Comparison of ENCODE assay signal across 27 mouse cellular contexts in genomic region chr9:82997765-82998500, GRCm38 (mm10). TPM values are rescaled to one million over a fixed set of nuclear protein-coding genes. Genes with fewer than 3 reads are reported as not detected.
A peak's percentile ranks its signal among the peaks of the same experiment; 100 is the strongest.
DNase-seq lines count a peak whose midpoint lies in the region; ATAC-seq and TF ChIP-seq lines count a peak whose summit lies in the region.
"Had no signal": no experiment of that assay in that cellular context is flagged by ENCODE, and none has a peak within 500 bp of the region (broad histone marks: within the 10 kb centered on the region; RNA-seq: fewer than 3 reads in every experiment).

No protein-coding gene starts in this region.

- no peaks in the 10 kb centered on the region for H3K27me3 ChIP-seq in kidney, embryonic 15.5 days
- no peaks in the 10 kb centered on the region for H3K27me3 ChIP-seq in midbrain, postnatal 0 days (ENCODE audit: insufficient read depth, low read length)
- no peaks in the 10 kb centered on the region for H3K27me3 ChIP-seq in midbrain, embryonic 15.5 days (replicated peaks)
- no peaks in the 10 kb centered on the region for H3K27me3 ChIP-seq in stomach, embryonic 16.5 days (ENCODE audit: control insufficient read depth, insufficient read depth, low read length)
- no peaks in the 10 kb centered on the region for H3K27me3 ChIP-seq in liver, embryonic 11.5 days (replicated peaks; ENCODE audit: control insufficient read depth, insufficient read depth, low read length)
- H3K27me3 ChIP-seq: CH12.LX; embryonic facial prominence, embryonic 13.5 days; forebrain, embryonic 12.5 days; heart, embryonic 15.5 days; megakaryocyte, embryonic 14.5 days; midbrain, embryonic 12.5 days; Patski had no signal

- no peak overlapping the region for H3K4me2 ChIP-seq in kidney, embryonic 15.5 days
- no peak overlapping the region for H3K4me2 ChIP-seq in midbrain, postnatal 0 days (ENCODE audit: low read depth, low read length, poor library complexity, severe bottlenecking)
- no peak overlapping the region for H3K4me2 ChIP-seq in midbrain, embryonic 15.5 days
- no peak overlapping the region for H3K4me2 ChIP-seq in stomach, embryonic 16.5 days (ENCODE audit: low read depth, low read length)
- H3K4me2 ChIP-seq in liver, embryonic 11.5 days, result no peak overlapping the region
- H3K4me2 ChIP-seq: embryonic facial prominence, embryonic 13.5 days; forebrain, embryonic 12.5 days; heart, embryonic 15.5 days; midbrain, embryonic 12.5 days had no signal

- no peaks in the 10 kb centered on the region for H3K36me3 ChIP-seq in kidney, embryonic 15.5 days
- no peaks in the 10 kb centered on the region for H3K36me3 ChIP-seq in midbrain, postnatal 0 days (ENCODE audit: insufficient read depth, low read length)
- H3K36me3 ChIP-seq in midbrain, embryonic 15.5 days (replicated peaks), result no peaks in the 10 kb centered on the region
- no peaks in the 10 kb centered on the region for H3K36me3 ChIP-seq in stomach, embryonic 16.5 days (ENCODE audit: control insufficient read depth, insufficient read depth, low read length)
- H3K36me3 ChIP-seq in liver, embryonic 11.5 days (ENCODE audit: control insufficient read depth, insufficient read depth, low read length), result no peaks in the 10 kb centered on the region
- H3K36me3 ChIP-seq: embryonic facial prominence, embryonic 13.5 days; forebrain, embryonic 12.5 days; heart, embryonic 10.5 days; heart, embryonic 15.5 days; midbrain, embryonic 12.5 days had no signal

- no peak for ATAC-seq in kidney, embryonic 15.5 days (replicated peaks; ENCODE audit: low FRiP score)
- no peak for ATAC-seq in midbrain, postnatal 0 days (ENCODE audit: low FRiP score)
- no peak for ATAC-seq in midbrain, embryonic 15.5 days (replicated peaks)
- ATAC-seq in stomach, embryonic 16.5 days (ENCODE audit: insufficient read depth, low FRiP score), result peak; percentile 47; the same call in 1 of the 2 replicates
- no peak for ATAC-seq in liver, embryonic 11.5 days (replicated peaks; ENCODE audit: low FRiP score)
- ATAC-seq: lung, postnatal 0 days; Patski had no signal

- no peak for DNase-seq in kidney, adult 11 months
- peak; percentile 26 for DNase-seq in midbrain, postnatal 0 days (ENCODE audit: low spot score)
- DNase-seq in adipocyte (ENCODE audit: low spot score), result peak; percentile 37
- DNase-seq in liver, embryonic 11.5 days (ENCODE audit: low spot score), result no peak
- DNase-seq: adrenal gland, postnatal 14 days; cerebellum, adult 11-12 months; cerebellum, adult 9-11 months; embryo, embryonic 11 days; gastrocnemius, postnatal 25 days; heart, adult 11 months; kidney, adult 18-20 months; lung, postnatal 4 days; right cerebral cortex, postnatal 14 days; thymus, adult 2 months; thymus, postnatal 4 days had no signal

- TF ChIP-seq CTCF in midbrain, postnatal 0 days (IDR thresholded peaks at IDR 0.05), result no peak

- 0 out of 2 replicates have a peak, but pooled peaks cover 3% of the 10 kb centered on the region for H3K4me1 ChIP-seq in kidney, embryonic 15.5 days
- no peaks in the 10 kb centered on the region for H3K4me1 ChIP-seq in midbrain, postnatal 0 days (ENCODE audit: insufficient read depth, low read length)
- H3K4me1 ChIP-seq in midbrain, embryonic 15.5 days, result no peaks in the 10 kb centered on the region
- 0 out of 2 replicates have a peak, but pooled peaks cover 3% of the 10 kb centered on the region for H3K4me1 ChIP-seq in stomach, embryonic 16.5 days (ENCODE audit: control insufficient read depth, insufficient read depth, low read length)
- H3K4me1 ChIP-seq in liver, embryonic 11.5 days (replicated peaks; ENCODE audit: control insufficient read depth, insufficient read depth, low read length), result no peaks in the 10 kb centered on the region
- H3K4me1 ChIP-seq: embryonic facial prominence, embryonic 13.5 days; forebrain, embryonic 12.5 days; heart, embryonic 10.5 days; midbrain, embryonic 12.5 days had no signal

- 0 out of 2 replicates have a peak overlapping the region, but pooled peaks have one; percentile 2 for H3K27ac ChIP-seq in kidney, embryonic 15.5 days
- no peak overlapping the region for H3K27ac ChIP-seq in midbrain, postnatal 0 days (ENCODE audit: low read depth, low read length)
- H3K27ac ChIP-seq in midbrain, embryonic 15.5 days, result no peak overlapping the region
- peak overlapping the region; percentile 32; the same call in 1 of the 2 replicates for H3K27ac ChIP-seq in stomach, embryonic 16.5 days (ENCODE audit: low read length)
- no peak overlapping the region for H3K27ac ChIP-seq in liver, embryonic 11.5 days (ENCODE audit: low read depth, low read length)
- H3K27ac ChIP-seq: embryonic facial prominence, embryonic 13.5 days; forebrain, embryonic 12.5 days; heart, embryonic 10.5 days; heart, embryonic 15.5 days; midbrain, embryonic 12.5 days had no signal

- H3K9me3 ChIP-seq in kidney, embryonic 15.5 days (replicated peaks), result no peaks in the 10 kb centered on the region
- H3K9me3 ChIP-seq in midbrain, postnatal 0 days (ENCODE audit: low read length), result no peaks in the 10 kb centered on the region
- no peaks in the 10 kb centered on the region for H3K9me3 ChIP-seq in midbrain, embryonic 15.5 days
- no peaks in the 10 kb centered on the region for H3K9me3 ChIP-seq in stomach, embryonic 16.5 days (replicated peaks; ENCODE audit: control insufficient read depth, low read length)
- no peaks in the 10 kb centered on the region for H3K9me3 ChIP-seq in liver, embryonic 11.5 days (ENCODE audit: control insufficient read depth, low read length)
- H3K9me3 ChIP-seq: forebrain, embryonic 12.5 days; heart, embryonic 10.5 days; heart, embryonic 15.5 days; megakaryocyte, embryonic 14.5 days; midbrain, embryonic 12.5 days had no signal

- 58% methylated on average over 2 of the region's 2 CpGs for WGBS in kidney, embryonic 15.5 days
- WGBS in midbrain, postnatal 0 days, result 88% methylated on average over 2 of the region's 2 CpGs
- 89% methylated on average over 2 of the region's 2 CpGs for WGBS in midbrain, embryonic 15.5 days
- 38% methylated on average over 2 of the region's 2 CpGs for WGBS in stomach, embryonic 16.5 days
- WGBS in liver, embryonic 11.5 days, result 74% methylated on average over 2 of the region's 2 CpGs

- no peak overlapping the region for H3K9ac ChIP-seq in kidney, embryonic 15.5 days
- H3K9ac ChIP-seq in midbrain, postnatal 0 days (replicated peaks; ENCODE audit: low read length, poor library complexity, severe bottlenecking), result no peak overlapping the region
- H3K9ac ChIP-seq in midbrain, embryonic 15.5 days, result no peak overlapping the region
- H3K9ac ChIP-seq in stomach, embryonic 16.5 days (ENCODE audit: low read length), result no peak overlapping the region
- H3K9ac ChIP-seq in liver, embryonic 11.5 days (ENCODE audit: low read depth, low read length), result no peak overlapping the region
- H3K9ac ChIP-seq: embryonic facial prominence, embryonic 13.5 days; forebrain, embryonic 12.5 days; heart, embryonic 15.5 days; midbrain, embryonic 12.5 days had no signal

- no peak overlapping the region for H3K4me3 ChIP-seq in kidney, embryonic 15.5 days (replicated peaks)
- H3K4me3 ChIP-seq in midbrain, postnatal 0 days (ENCODE audit: low read depth, low read length), result no peak overlapping the region
- no peak overlapping the region for H3K4me3 ChIP-seq in midbrain, embryonic 15.5 days
- no peak overlapping the region for H3K4me3 ChIP-seq in stomach, embryonic 16.5 days (replicated peaks; ENCODE audit: low read length)
- no peak overlapping the region for H3K4me3 ChIP-seq in liver, embryonic 11.5 days (ENCODE audit: low read depth, low read length)
- H3K4me3 ChIP-seq: embryonic facial prominence, embryonic 13.5 days; forebrain, embryonic 12.5 days; heart, embryonic 10.5 days; heart, embryonic 15.5 days; megakaryocyte, embryonic 14.5 days; midbrain, embryonic 12.5 days had no signal

RNA-seq across cellular contexts. Expression of gene Phip, which starts 22.6 kb away (rescaled TPM):
- 93.8 and 95.8 TPM in 2 replicates for polyA plus RNA-seq in kidney, embryonic 15.5 days (2015; fragmentation: Nextera tagmentation; extraction: Ambion mirVana)
- 50.6 and 80.6 TPM in 2 replicates for total RNA-seq in midbrain, postnatal 0 days (2014; rRNA removed)
- polyA plus RNA-seq in midbrain, postnatal 0 days (2015; fragmentation: Nextera tagmentation; extraction: Ambion mirVana), result 43.8 and 52.1 TPM in 2 replicates
- 103 and 108 TPM in 2 replicates for polyA plus RNA-seq in midbrain, embryonic 15.5 days (2015; fragmentation: Nextera tagmentation; extraction: Ambion mirVana)
- 53.8 and 60.1 TPM in 2 replicates for polyA plus RNA-seq in stomach, embryonic 16.5 days (2015; fragmentation: Nextera tagmentation; extraction: Ambion mirVana)
- polyA plus RNA-seq in liver, embryonic 11.5 days (2014; fragmentation: Nextera tagmentation; extraction: Ambion mirVana), result 52.5 and 54.2 TPM in 2 replicates

Comparison
In these comparisons a context has a peak if more than half of its experiments do, and no peak if none do; other contexts are left out.
1. H3K27ac ChIP-seq: peak in kidney, embryonic 15.5 days (single experiment) and stomach, embryonic 16.5 days (single experiment); none in midbrain, postnatal 0 days (single experiment), midbrain, embryonic 15.5 days (single experiment) and liver, embryonic 11.5 days (single experiment).
2. DNase-seq: peak in midbrain, postnatal 0 days (single experiment) and adipocyte (single experiment); none in kidney, adult 11 months (single experiment) and liver, embryonic 11.5 days (single experiment).